Mouse (Mus musculus) heart, adult 8-10 months (tissue): Measurements from ENCODE around the gene Rsph1. TPM values are rescaled to one million over a fixed set of nuclear protein-coding genes. Genes with fewer than 3 reads are reported as not detected.

Experiments used
- DNase-seq: peaks from one replicate; pipeline ENCODE4 v3.0.0; 2022; ENCODE audit warnings: low spot score
- total RNA-seq, 4 experiments: library from RNA; stranded (reverse); gene quantifications; 2 replicates each; pipeline ENCODE4 v1.2.4; 2022

The Rsph1 gene
- total RNA-seq, 4 experiments from 2014 or later, result 0.59 to 1.3 (median 0.91) TPM

DNA sequence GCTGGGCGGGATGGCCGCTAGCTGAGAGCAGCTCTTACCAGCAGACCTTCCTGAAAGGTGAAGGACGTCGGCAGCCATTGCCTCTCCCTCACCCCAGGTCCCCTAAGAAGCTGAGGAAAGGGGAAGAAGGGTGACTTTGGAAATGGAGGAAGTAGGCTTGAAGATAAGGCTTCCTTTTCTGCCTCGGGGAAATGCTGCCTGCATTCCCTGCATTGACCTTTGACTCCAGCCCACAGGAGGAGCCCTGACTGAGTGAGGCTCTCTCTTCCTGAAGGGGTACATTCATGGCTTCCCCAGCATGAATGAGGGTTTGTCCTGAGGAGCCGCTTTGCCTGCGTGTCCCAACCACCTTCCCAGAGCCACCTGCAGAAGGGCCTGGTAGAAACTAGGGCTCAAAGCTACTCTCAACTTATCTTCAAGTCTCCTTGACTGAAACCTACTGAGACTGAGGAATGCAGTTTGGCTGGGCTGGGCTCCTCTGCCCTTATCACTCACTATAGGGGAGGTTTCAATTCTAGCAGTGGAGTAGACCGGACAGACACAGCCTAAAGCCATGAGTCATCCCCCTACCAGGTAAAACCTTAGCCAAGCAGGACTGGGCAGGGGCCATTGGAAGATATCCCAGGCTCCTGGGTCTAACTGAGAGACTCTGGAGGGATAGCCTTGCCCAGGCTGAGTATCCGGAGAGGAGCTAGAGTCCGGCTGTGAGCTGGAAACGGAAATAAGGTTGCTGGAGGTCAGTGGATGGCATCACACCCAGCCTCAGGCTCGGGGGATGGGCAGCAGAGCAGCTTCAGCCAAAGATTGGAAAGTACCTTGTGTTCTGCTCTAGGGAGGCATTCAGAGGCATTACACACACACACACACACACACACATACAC lies 28.0 kb upstream of the Rsph1 start:
- peak; percentile 68 for DNase-seq

DNA sequence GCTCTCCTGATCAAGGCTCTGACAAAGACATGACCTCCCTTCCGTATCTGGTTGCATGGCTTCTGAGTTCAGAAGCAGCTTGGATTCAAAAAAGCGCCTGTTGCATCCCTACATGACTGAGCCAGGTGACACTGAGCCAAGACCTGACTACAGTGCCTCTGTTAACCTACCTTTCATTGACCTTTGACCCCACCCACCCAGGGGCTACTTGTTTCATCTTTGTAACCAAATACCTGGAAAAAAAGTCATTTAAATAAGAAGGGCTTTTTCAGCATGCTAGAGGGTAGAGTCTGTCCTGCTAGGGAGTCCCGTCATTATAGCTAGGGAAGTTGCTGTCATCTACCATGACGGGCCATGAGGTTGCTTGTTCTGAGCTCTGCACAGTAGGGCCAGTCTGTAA lies 26.2 kb upstream of the Rsph1 start:
- DNase-seq, result no peak

DNA sequence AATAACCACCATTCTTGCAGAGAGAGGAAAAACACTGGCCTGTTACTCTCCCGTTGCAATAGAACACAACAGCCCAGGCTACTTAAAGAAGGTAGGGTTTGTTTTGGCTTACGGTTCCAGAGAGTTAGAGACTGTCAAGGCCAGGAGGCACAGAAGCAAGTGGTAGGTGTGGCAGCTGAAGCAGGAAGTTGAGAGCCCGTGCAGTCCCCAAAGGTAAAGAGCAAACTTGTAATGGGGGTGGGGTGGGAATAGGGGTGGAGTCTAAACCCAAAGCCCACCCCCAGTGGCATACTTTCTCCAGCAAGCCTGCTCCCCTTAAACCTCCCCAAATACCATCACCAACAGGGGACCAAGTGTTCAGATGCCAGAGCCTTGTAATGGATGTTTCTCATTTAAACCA lies 23.6 kb upstream of the Rsph1 start:
- DNase-seq, result no peak

DNA sequence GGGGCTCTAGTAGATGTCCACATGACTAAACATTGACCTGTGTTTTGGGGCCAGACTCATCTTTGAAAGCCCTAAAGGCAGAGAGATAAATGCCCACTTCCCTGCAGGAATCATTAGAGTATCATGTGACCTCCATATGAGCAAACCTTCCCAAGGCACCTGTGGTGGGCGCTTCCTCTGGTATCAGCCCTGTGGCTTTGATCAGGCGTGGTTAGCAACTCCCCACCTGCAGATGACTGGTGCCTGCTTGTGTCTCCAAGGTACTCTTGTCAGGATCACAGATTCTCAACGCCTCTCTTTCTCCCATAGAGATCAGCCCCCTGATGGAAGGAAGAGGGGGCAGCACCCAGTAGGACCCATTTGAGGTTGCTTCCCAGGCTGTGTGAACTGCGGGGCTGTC lies 22.8 kb upstream of the Rsph1 start:
- no peak for DNase-seq

DNA sequence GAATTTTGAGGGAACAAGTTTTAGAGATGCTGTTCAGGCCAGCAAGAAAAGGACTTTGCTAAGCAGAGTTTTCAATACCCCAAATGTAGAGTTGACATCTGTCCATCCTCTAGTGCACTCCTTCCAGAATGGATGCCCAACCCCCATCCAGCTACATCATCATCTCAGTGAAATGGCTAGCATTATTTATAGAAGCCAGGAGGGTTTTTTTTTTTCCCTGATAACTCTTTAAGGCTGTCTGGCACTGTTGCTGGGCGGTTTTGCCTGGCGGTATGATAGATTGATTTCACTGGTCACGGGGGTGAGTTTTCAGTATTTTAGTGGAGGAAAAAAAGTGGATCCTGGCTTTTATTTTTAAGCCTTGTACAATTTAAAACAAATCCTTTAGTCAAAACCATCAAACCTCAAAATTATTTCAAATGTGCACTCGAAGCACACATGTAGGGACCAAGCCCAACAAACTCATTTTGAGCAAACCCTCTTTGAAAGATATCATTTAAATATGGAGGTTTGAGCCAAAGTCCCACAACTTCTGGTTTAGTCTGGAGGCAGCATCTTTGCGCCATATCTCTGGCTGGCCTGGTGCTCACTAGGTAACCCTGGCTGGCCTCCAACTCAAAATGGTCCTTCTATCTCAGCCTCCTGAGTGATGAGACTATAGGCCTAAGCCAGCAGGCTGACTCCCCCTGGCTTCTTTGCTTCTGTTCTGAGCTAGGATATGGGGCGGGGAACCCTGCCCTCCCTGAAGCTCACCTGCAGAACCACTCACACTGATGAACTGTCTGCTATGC lies 21.4 kb upstream of the Rsph1 start:
- no peak for DNase-seq

DNA sequence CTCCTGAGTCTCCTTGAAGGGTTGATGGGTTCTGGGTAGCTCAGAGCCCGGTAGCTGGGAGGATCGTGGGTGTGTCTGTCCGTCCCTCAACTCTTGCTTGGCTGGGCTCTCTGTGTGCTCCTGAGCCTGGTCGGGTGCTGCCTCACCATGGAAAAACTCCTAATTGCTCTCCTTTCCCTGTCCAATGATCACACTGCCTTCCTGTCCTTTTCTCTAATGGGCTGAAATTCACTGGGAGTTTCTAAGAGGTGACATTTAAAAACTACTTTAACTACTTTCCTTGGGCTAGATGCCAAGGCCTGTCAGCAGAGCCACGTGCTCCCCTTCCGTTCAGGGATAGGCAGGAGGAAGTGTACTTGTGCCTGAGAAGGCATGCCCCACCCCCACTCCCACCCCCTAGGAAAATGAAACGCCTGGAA lies 20.3 kb upstream of the Rsph1 start:
- peak; percentile 62 for DNase-seq

DNA sequence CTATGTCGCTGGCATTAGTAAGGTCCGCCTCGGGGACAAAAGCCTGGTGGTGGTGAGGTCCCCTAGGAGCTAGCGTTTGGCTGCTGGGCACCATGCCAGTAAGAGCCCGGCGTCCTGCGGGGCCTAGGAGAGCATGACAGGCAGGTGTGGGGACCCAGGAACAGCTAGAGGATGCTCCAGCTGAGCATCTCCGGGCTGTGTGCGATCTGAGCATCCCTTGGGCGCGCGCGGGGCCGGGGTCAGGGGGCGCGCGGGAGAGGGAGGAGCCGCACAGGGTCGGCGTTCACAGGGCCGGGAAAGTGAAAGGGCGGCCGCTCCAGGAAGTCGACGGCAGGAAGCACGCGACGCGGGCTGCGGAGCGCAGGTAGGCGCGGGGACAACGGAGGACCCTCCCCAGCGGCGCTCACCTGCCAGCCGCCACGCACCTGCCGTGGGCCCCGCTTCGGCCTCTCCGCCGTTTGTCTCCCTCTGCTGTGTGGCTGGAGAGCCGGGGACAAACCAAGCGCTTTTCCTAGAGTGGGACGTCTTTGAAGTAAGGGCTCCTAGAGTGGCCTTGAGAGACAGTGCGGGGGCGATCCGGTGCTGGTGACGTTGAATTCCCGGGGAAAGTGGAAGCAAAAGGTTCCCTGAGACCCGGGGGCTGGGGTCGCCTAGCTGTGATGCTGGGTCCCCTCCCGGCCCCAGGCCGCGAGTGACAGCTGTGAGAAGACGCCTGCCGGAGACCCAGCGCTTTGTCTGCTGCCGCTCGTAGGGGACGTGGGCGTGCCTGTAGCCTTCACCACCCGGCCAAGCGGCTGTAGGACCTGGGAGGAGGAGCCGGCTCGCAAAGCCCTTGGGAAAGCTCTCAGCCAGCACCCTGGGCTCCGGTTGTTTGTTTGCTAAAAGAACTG lies 19.0 kb upstream of the Rsph1 start:
- peak; percentile 78 for DNase-seq

DNA sequence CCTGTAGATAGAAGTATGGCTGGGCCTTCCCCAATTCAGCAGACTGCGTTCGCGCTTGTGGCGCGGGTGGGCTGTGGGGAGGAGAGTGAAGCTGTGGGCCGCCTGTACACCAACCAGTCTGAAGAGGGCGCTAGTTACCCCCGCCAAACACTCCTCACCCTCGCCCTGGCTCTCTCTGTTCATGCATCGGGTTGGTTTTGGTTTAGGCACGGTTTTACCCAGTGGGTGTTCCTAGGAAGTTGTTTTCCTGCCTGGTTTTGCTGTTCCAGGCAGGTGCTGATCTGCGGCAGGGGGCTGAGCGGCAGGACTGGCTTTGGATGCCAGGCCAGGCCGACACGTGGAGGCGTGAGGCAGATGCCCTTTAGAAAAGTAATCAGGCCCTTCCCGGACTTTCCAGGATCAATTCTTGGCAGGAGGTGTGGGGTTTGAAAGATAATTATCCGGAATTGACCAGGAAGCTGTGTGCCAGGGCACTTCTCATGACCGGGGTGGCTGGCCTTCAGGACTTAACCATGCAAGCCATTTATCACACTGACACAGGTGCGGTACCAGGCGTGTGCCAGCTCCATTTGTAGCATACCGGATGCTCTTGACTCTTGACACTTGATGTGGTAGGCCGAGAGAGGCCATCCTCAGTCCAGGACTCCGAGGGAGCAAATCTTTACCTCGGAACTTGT lies 18.2 kb upstream of the Rsph1 start:
- DNase-seq, result no peak

DNA sequence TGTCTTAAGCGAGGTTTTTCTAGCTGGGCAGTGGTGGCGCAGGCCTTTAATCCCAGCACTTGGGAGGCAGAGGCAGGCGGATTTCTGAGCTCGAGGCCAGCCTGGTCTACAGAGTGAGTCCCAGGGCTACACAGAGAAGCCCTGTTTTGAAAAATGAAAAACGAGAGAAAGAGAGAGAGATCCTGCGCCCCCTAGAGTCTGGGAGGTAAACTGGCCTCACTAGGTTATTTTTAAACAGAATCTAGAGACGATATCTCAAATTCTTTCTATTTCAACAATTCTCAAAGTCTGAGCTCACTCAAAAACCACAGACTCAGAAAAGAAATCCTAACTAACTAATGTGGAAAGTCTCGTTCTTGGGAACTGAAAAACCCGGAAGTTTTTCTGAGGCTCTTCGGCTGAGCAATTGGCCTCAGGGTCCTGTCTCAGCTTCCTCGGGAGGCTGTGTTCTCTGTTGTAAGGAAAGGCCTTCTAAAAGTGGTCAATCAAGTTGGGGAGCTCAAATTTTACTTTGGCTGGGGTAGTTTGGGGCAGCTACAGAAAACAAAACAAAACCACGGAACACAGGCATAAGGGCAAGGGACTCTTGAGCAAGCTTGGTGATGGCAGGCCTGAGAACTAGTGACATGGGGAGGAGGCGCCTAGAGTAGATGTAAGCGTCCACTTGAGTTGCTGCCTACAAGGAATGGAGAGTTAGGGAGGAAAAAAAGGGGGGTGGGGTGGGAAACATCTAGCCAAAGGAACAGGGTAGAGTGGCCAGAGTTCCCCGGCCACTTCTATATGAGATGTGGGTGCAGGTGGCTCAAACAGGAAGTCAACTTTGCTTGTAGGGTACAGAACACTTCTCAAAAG lies 17.4 kb upstream of the Rsph1 start:
- no peak for DNase-seq

DNA sequence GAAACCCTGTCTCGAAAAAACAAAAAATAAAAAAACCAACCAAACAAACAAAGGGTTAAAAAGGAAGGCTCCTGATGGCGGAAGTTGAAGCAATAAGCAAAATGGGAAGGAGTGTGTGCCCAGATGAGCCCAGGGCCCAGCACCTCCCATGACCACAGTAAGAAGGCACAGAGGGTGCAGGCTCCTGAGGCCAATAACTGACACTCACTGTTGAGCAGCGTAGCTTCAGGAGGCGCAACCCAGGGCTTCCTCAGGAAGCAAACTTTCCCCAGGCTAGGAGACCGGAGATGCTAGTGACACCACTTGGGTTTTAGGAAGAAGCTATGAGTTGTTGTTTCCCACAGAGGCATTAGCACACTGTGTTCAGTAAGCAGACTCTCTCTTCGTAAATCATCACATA lies 13.7 kb upstream of the Rsph1 start:
- no peak for DNase-seq

DNA sequence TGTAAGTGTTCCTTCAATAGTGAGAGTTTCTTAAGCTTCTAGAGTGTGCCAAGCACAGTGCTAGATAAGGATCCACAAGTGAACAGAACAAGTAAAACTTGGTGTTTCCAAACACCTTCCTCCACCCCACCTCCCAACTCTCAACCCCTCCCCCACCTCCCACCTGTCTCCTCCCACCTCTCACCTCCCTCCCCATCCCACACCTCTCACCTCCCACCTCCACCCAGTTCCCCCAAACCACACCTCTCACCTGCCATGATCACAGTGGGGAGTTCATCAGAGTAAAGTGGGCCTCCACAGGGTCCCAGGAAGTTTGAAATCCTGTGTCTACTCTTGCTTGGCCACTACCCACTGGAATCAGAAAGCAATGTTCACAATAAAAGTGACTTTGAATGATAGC lies 13.1 kb upstream of the Rsph1 start:
- DNase-seq, result no peak

DNA sequence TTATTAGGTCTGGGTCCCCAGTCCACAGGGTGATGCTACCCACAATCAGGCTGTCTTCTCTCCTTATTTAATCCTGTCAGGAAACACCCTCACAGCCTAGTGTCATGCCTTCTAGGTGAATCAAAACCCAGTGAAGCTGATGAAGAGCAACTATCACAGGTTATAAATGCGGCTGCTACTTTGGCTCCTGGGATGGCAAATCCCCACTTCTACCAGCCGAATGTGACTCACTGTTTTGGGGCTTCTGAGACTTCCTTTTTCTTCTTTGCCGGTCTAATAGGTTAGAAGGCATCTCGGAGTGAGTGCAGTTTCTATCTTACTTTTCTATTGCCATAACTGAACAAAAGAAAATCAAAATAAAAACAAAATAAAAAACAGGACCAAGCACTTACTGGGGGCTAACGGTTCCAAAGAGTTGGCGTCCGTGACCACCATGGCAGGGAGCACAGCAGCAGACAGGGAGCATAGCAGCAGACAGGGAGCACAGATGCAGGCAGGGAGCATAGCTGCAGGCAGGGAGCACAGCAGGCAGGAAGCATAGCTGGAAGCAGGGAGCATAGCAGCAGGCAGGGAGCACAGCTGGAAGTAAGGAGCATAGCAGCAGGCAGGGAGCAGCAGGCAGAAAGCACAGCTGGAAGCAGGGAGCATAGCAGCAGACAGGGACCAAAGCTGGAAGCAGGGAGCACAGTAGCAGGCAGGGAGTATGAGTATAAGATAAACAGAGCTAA lies 12.0 kb upstream of the Rsph1 start:
- DNase-seq, result no peak

DNA sequence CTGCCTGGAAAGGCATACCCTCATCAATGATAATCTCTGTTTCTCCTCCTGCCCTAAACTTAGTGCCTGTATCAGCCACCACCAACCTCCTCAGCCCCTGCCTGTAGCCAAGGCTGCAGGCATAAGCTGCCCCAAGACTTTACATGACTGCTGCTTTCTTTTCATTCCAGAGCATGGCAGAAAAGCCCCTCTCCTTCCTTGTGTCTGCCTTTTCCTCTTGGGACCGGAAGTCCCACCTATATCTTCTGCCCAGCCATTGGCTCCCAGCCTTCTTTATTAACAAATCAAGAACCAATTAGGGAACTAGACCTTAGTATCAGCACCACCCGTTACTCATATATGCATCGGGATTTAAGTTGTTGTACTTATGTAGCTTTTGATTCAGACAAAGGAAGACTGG lies 10.0 kb upstream of the Rsph1 start:
- no peak for DNase-seq

DNA sequence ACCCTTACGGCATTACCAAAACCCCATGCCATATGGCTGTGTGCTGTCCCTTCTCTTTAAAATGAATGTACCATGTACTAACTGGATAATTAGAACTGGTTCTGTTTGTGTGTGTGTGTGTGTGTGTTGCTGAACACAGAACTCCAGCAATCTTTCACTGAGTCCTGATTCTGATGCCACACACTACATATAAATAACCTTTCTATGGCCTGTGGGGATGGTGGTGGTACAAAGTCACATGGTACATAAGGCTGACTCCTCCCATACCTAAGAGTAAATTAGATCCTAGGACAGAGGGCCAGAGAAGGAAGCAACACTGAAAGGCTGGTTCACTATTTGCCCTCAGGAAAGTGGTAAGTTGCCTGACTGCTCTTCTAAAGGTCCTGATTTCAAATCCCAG lies 9.3 kb upstream of the Rsph1 start, which contains the start of gene Slc37a1:
TSS of gene Slc37a1 (plus strand) at position 301 of the 400 bp plus-strand sequence.
- DNase-seq, result no peak

DNA sequence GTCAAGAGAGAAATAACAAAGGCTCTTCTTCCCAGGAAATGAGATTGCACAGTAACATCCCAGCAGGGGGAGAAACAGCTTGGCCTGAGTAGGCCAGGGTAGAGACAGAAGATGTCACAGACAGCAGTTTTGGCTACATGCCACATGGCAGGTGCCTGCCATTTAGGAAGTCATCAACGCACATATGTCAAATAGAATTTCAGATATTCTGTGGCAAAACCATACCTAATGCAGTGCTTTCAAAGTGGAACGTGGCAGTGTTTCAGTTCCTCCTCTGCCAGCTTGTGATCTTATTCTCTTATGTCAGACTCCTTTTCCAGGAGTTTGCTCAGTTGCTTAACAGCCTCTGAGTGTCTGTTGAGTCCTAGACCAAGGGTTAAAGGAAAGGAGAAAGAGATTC lies 8.7 kb upstream of the Rsph1 start:
- DNase-seq, result no peak

DNA sequence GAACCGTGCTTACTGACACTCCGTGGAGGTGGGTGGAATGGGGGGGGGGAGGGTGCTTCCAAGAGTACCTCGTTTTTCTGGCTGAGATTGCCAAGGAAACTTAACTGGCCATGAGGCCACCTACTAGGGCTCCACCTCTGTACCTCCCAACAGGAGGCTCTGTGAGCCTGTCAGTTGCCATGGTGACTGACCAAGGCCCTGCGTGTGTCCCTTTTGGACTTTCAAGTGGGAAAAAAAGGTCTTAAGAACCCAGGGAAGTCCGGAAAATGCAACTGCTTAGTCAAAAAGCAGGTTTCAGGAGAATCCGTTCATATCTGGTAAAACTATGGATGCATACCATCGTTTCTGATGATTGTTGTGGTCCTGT lies 5.5 kb upstream of the Rsph1 start:
- no peak for DNase-seq

DNA sequence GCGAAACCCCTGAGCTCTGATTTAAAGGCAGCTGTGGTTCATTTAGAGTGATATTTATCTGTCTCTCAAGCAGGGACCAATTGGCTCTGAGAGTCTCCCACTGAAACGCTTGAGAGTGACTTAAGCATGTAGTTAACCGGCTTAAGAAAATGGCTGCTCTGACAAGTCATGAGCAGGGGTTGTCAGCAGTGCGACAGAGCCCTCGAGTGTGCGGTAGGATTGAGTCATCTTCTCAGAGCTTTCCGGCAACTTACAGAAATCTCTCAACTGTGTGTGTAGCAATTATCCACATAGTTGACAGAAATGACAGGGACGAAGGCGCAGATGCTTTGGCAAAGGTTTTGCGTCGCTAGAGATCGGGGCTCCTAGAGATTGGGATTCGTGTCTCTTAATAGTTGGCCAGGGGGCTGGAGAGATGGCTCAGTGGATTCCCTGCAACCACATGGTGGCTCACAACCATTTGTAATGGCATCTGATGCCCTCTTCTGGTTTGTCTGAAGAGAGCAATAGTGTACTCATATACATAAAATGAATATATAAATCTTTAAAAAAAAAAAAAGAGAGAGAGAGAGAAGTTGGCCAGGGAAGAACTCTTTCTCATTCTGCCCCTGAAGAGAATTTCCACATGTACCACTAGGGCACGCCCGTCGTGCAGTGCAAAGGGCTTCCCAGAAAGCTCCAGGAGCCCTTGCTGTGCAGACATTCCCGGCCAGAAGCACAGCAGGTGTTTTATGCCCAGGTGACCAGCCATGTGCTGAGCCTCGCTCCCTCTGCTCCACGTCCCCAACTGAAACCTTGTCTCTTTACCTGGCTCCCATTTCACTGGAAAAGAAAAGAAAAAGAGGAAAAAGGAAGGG lies 4.9 kb upstream of the Rsph1 start:
- DNase-seq, result no peak

DNA sequence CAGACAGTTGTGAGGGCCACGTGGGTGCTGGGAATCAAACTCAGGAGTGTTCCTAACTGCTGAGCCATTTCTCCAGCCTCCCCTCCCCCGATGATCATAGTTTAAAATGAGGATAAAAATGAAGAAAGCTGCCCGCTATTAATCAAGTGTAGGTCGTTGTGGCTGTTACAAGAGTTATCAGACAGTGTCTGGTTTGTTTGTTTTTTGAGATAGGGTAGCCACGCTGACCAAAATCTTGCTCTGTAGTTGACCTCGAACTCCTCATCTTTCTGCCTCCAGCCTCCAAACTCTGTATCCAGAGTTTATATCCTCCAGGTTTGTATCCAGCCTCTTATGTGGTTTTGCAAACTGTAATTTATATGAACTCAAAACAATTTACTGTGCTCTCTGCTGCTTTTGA lies 3.1 kb upstream of the Rsph1 start:
- no peak for DNase-seq

DNA sequence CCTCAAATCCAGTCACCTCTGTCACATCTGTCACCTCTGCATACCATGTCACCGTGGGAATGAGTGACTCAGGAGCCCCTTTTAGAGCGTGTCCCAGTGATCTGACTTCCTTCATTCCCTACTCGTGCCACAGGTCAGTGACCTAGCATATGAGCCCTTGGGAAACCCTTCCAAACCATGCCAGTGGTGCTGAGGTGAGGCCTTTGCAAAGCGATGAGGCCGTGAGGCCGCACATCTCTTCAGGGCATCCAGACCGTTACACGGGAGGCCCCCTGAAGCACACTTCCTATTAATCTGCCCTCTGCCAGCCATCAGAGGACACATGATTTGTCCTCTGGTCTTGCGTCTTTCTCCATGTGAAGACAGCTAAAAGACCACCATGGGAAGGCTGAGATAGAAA lies 2.4 kb upstream of the Rsph1 start:
- DNase-seq, result no peak
